Comparison of ENCODE assay signal across 7 mouse cellular contexts in genomic region chr2:118887845-118888548, GRCm38 (mm10). TPM values are rescaled to one million over a fixed set of nuclear protein-coding genes. Genes with fewer than 3 reads are reported as not detected.
A peak's percentile ranks its signal among the peaks of the same experiment; 100 is the strongest.
DNase-seq lines count a peak whose midpoint lies in the region; ATAC-seq and TF ChIP-seq lines count a peak whose summit lies in the region.

No protein-coding gene starts in this region.

- no peaks in the 10 kb centered on the region for H3K36me3 ChIP-seq in megakaryocyte, embryonic 14.5 days (replicated peaks; ENCODE audit: low read length)
- H3K36me3 ChIP-seq in liver, postnatal 0 days (replicated peaks; ENCODE audit: insufficient read depth, low read length) = no peaks in the 10 kb centered on the region
- no peaks in the 10 kb centered on the region for H3K36me3 ChIP-seq in stomach, embryonic 16.5 days (ENCODE audit: control insufficient read depth, insufficient read depth, low read length)

- peaks cover 72% of the 10 kb centered on the region for H3K27me3 ChIP-seq in megakaryocyte, embryonic 14.5 days (replicated peaks)
- peaks cover 2% of the 10 kb centered on the region; the same call in 1 of the 2 replicates for H3K27me3 ChIP-seq in liver, postnatal 0 days (ENCODE audit: insufficient read depth, low read length)
- H3K27me3 ChIP-seq in stomach, embryonic 16.5 days (ENCODE audit: control insufficient read depth, insufficient read depth, low read length) = peaks cover 6% of the 10 kb centered on the region; the same call in 1 of the 2 replicates

- H3K4me3 ChIP-seq in megakaryocyte, embryonic 14.5 days (replicated peaks) = peak overlapping the region; percentile 86
- H3K4me3 ChIP-seq in liver, postnatal 0 days (ENCODE audit: low read depth, low read length) = peak overlapping the region; percentile 32; the same call in 1 of the 2 replicates
- no peak overlapping the region for H3K4me3 ChIP-seq in stomach, embryonic 16.5 days (replicated peaks; ENCODE audit: low read length)

- peak; percentile 69 to 73 for DNase-seq in heart, postnatal 10 days
- peak; percentile 81 for DNase-seq in liver, postnatal 0 days
- no peak for DNase-seq in cerebellum, postnatal 36 days
- DNase-seq in right cerebral cortex, postnatal 10 days (ENCODE audit: low spot score in 2 of 2) = no peak

- WGBS in liver, postnatal 0 days (ENCODE audit: insufficient replicate concordance) = 14% methylated on average over 14 of the region's 14 CpGs
- WGBS in stomach, embryonic 16.5 days = 21% methylated on average over 14 of the region's 14 CpGs

- ATAC-seq in megakaryocyte, adult 5-6 weeks (ENCODE audit: poor library complexity, severe bottlenecking) = no peak
- ATAC-seq in liver, postnatal 0 days = peak; percentile 89
- 0 out of 2 replicates have a peak, but pooled peaks have one; percentile 19 for ATAC-seq in stomach, embryonic 16.5 days (ENCODE audit: insufficient read depth, low FRiP score)

- intact Hi-C loops in heart, postnatal 10 days (cut with DNase I) = loop anchor here (10.0 kb wide), 1 partner anchor 623 kb away; no protein-coding TSS in a partner anchor

- no peak for TF ChIP-seq CTCF in liver, postnatal 0 days (IDR thresholded peaks at IDR 0.05; ENCODE audit: low read depth)

- H3K4me2 ChIP-seq in liver, postnatal 0 days (ENCODE audit: low read depth, low read length) = peak overlapping the region; percentile 72
- no peak overlapping the region for H3K4me2 ChIP-seq in stomach, embryonic 16.5 days (ENCODE audit: low read depth, low read length)

- no peaks in the 10 kb centered on the region for H3K9me3 ChIP-seq in megakaryocyte, embryonic 14.5 days
- H3K9me3 ChIP-seq in liver, postnatal 0 days (ENCODE audit: low read length) = no peaks in the 10 kb centered on the region
- no peaks in the 10 kb centered on the region for H3K9me3 ChIP-seq in stomach, embryonic 16.5 days (replicated peaks; ENCODE audit: control insufficient read depth, low read length)

- H3K4me1 ChIP-seq in megakaryocyte, embryonic 14.5 days = peaks cover 34% of the 10 kb centered on the region
- peaks cover 20% of the 10 kb centered on the region for H3K4me1 ChIP-seq in liver, postnatal 0 days (ENCODE audit: insufficient read depth)
- peaks cover 7% of the 10 kb centered on the region; the same call in 1 of the 2 replicates for H3K4me1 ChIP-seq in stomach, embryonic 16.5 days (ENCODE audit: control insufficient read depth, insufficient read depth, low read length)

- peak; percentile 52; the same call in 1 of the 2 replicates for TF ChIP-seq EP300 in liver, postnatal 0 days (IDR thresholded peaks at IDR 0.05; ENCODE audit: low read depth)

- peak overlapping the region; percentile 39; the same call in 1 of the 2 replicates for H3K9ac ChIP-seq in liver, postnatal 0 days (replicated peaks)
- H3K9ac ChIP-seq in stomach, embryonic 16.5 days (ENCODE audit: low read length) = no peak overlapping the region

- peak overlapping the region; percentile 69 for H3K27ac ChIP-seq in liver, postnatal 0 days (ENCODE audit: low read depth)
- no peak overlapping the region for H3K27ac ChIP-seq in stomach, embryonic 16.5 days (ENCODE audit: low read length)

RNA-seq across cellular contexts. Expression of gene Bahd1, which starts 12.2 kb away (rescaled TPM):
- polyA plus RNA-seq in megakaryocyte, embryonic 14.5 days (2012; ENCODE audit: insufficient read depth, low replicate concordance) = 11.5 and 14.8 TPM in 2 replicates
- 5.1 and 5.3 TPM in 2 replicates for total RNA-seq in megakaryocyte, adult 5-6 weeks (2015)
- 3.2 and 4.2 TPM in 2 replicates for total RNA-seq in megakaryocyte, adult 5-6 weeks (2017)
- total RNA-seq in heart, postnatal 10 days (2021) = 10 to 100 TPM; 13.4 to 18.4 TPM
- 2.4 and 2.5 TPM in 2 replicates for polyA plus RNA-seq in liver, postnatal 0 days (2015; fragmentation: Nextera tagmentation; extraction: Ambion mirVana)
- polyA plus RNA-seq in stomach, embryonic 16.5 days (2015; fragmentation: Nextera tagmentation; extraction: Ambion mirVana) = 3.4 and 3.6 TPM in 2 replicates

RNA-seq across cellular contexts. Expression of gene Ivd, which starts 26.2 kb away (rescaled TPM):
- 2.1 and 3.2 TPM in 2 replicates for polyA plus RNA-seq in megakaryocyte, embryonic 14.5 days (2012; ENCODE audit: insufficient read depth, low replicate concordance)
- 11.4 and 12.9 TPM in 2 replicates for total RNA-seq in megakaryocyte, adult 5-6 weeks (2015)
- total RNA-seq in megakaryocyte, adult 5-6 weeks (2017) = 21.6 and 28.0 TPM in 2 replicates
- total RNA-seq in heart, postnatal 10 days (2021) = 10 to 100 TPM; 96.3 to 98.2 TPM
- polyA plus RNA-seq in liver, postnatal 0 days (2015; fragmentation: Nextera tagmentation; extraction: Ambion mirVana) = 47.0 and 50.4 TPM in 2 replicates
- 64.3 and 65.4 TPM in 2 replicates for polyA plus RNA-seq in stomach, embryonic 16.5 days (2015; fragmentation: Nextera tagmentation; extraction: Ambion mirVana)

RNA-seq across cellular contexts. Expression of gene Chst14, which starts 38.3 kb away (rescaled TPM):
- polyA plus RNA-seq in megakaryocyte, embryonic 14.5 days (2012; ENCODE audit: insufficient read depth, low replicate concordance) = 0.81 and 2.1 TPM in 2 replicates
- total RNA-seq in megakaryocyte, adult 5-6 weeks (2015) = 4.6 and 5.3 TPM in 2 replicates
- 1.4 and 3.5 TPM in 2 replicates for total RNA-seq in megakaryocyte, adult 5-6 weeks (2017)
- total RNA-seq in heart, postnatal 10 days (2021) = 10 to 100 TPM; 14.1 to 14.5 TPM
- 4.0 and 4.5 TPM in 2 replicates for polyA plus RNA-seq in liver, postnatal 0 days (2015; fragmentation: Nextera tagmentation; extraction: Ambion mirVana)
- polyA plus RNA-seq in stomach, embryonic 16.5 days (2015; fragmentation: Nextera tagmentation; extraction: Ambion mirVana) = 20.1 and 21.1 TPM in 2 replicates

Comparison
In these comparisons a context has a peak if more than half of its experiments do, and no peak if none do; other contexts are left out.
1. DNase-seq: peak in heart, postnatal 10 days (2 of 2) and liver, postnatal 0 days (single experiment); none in cerebellum, postnatal 36 days (0 of 2) and right cerebral cortex, postnatal 10 days (0 of 2).
2. RNA of gene Ivd, which starts 26.2 kb away (polyA plus RNA-seq): 64.3 to 65.4 TPM in stomach, embryonic 16.5 days and 47.0 to 50.4 TPM in liver, postnatal 0 days; 2.1 to 3.2 TPM in megakaryocyte, embryonic 14.5 days; every median in the first group is over 10 times any median in the second.